Mouse (Mus musculus) fibroblast of lung, adult 2 months (primary cell): ENCODE data around the gene Dkk3.
"Not testable (repeated sequence)": the region's sequence is repeated elsewhere in the genome, so short reads cannot be mapped to it uniquely, and the experiment has no call there.

Experiments
- DNase-seq: peaks from one replicate; pipeline ENCODE4 v3.0.0-alpha.2; 2011; ENCODE audit warnings: low read depth

Gene Dkk3

DNA sequence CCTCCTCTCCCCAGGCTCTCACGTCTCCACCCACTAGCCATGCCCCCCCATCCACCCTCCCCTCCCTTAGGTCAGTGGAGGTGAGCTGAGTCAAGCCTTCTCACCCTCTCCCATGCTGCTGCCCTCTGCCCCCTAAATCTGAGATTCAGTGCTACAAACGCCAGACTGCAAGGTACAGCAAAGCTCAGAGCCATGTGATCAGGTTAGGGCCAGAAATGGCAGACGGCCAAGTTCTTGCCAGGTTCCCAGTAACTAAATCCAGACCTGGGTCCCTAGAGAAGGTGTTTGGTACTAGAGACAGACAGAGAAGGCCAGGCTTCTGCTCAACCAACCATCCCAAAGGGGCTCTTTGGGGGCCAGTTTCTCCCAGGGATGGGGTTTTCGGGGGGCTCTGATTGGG lies 30.0 kb downstream of the Dkk3 start:
- peak; percentile 49 for DNase-seq

GRCm38 (mm10) chr7:112127954-112128353 lies 30.9 kb downstream of the Dkk3 start:
- no peak for DNase-seq

DNA sequence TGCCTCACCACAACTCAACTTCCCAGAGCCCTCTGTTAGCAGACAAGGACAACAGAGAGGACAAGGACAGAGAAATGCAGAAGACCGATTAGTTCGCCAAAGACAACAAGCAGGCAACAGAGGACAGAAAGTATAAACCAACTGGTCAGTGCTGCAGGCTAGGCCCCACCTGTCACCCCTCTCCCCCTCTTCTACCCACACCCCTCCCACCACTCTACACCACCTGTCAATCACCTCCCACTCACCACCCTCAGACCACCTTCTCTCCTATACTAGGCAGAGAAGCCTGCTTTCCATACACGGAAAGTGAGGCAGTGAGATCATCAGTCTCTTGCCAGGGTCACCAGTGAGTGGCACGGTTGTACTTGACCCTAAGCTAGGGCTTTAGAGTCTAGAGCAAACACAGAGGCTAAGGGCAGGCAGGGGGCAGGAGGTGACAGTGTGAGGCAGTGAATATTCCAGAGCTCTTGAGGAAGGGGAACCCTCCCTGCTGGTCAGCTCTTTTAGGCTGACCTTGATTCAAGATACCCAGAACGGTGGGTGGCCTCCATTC lies 31.7 kb downstream of the Dkk3 start:
- no peak for DNase-seq

- peak; percentile 83 for DNase-seq
Observed at GRCm38 (mm10) chr7:112125625-112126260, 33.1 kb downstream of the Dkk3 start.

DNA sequence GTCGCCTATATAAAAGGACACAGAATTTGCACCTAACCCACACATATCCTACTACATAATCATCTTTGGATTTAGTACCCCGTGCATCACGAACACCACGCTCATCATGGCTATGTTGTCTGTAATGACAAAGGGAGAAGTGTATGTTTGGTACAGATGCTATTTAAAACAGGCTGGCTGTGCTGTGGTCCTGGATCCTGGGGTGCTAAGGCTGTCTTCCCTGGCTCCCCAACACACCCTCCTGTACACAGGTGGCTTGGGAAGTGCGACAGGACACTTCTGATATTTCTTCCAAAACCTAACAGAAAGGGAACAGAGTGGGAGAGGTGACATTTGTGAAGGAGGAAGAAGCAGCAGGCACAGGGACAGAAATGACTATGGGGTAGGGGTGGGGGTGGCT lies 35.2 kb downstream of the Dkk3 start:
- DNase-seq, result no peak

DNA sequence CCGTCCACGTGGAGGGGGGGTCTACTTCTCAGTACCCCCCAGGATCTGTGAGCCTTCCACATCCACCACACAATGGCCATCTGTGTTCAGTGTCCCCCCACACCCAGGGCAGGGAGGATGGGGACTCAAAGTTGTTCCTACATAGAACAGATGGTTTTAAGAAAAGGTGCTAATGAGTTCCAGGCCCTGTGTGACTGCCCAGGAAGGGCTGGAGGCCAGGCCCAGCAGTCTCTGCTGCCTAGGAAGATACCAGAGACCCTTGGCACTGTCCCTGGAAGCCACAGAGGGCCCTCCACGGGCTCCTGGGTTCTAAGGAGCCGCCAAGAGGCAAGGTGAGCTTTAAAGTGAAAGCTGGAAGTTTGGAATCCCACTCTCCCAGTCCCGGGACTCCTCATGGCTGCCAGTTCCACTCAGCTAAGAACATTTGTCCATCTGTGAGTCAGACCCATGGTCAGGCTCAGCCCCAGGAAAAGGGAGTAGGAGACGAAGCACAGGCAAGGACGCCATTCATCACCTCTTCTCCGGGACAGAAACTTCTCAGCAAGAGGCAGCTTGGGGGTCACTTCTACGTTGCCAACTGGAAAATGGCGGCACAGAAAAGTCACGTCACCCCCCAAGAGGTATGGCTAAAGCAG lies 36.9 kb downstream of the Dkk3 start:
- DNase-seq, result peak; percentile 68

DNA sequence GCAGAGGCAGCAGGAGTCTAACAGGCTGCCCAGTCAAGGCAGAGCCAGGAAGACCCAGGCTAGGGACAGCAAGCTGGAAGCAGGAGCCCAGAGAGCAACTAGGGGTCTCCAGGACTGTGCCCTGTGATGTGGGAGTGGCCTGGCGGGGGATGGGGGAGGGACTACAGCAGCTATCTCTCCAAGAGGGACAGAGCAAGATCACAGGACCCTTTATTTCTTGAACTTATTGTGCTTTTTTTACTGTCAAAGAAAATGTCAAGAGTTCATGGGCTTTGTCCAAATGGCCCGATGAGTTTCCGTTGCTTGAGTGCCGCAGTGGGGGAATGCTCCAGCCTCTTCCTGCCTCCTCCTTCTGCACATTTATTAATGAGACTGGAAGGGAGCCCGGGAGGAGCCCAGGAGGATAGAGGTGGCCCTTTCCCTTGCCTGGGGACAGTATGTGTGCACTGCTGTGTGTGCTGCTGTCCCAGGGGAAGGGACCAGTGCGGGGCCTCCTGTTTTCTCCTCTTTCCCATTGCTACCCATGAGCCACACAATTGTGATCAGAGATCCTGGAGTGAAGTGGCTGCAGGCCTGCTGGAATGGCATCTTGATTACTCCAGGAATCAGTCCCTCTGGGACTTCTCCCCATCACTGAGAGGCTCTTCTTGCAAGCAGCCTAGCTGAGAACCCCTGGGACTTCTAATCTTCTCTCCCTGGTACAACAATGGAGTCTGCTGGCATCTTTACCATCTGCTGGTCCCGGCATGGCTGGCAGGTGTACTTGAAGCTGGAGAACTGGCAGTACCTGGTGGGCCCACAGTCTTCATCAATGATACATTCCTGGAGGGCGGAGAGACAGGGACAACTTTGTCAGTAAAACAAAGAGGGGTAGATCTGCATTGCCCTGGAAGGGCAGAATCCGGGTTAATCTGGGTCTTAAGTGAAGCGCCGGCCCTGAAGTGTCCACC lies 37.7 kb downstream of the Dkk3 start:
- no peak for DNase-seq

DNA sequence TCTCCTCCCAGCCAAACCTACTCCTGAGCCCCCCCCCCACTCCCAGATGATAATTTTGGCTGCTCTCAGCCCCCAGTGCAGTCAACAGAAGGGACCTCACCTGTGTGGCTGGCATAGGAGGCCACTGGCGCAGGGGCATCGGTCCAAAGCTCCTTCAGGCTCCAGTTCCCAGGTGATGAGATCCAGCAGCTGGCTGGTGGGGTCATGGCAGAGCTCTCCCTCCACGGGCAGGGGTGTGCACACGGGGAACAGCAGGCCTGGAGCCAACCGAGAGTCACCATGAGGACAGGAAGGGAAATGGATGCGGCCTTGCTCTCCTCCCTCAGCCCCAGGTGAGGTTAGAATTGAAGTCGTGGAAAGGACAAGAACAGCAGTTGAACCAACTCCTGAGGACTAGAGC lies 39.6 kb downstream of the Dkk3 start:
- no peak for DNase-seq

- no peak for DNase-seq
Observed at GRCm38 (mm10) chr7:112118086-112118485, 40.8 kb downstream of the Dkk3 start.

- no peak for DNase-seq
Observed at GRCm38 (mm10) chr7:112117501-112117900, 41.4 kb downstream of the Dkk3 start.

DNA sequence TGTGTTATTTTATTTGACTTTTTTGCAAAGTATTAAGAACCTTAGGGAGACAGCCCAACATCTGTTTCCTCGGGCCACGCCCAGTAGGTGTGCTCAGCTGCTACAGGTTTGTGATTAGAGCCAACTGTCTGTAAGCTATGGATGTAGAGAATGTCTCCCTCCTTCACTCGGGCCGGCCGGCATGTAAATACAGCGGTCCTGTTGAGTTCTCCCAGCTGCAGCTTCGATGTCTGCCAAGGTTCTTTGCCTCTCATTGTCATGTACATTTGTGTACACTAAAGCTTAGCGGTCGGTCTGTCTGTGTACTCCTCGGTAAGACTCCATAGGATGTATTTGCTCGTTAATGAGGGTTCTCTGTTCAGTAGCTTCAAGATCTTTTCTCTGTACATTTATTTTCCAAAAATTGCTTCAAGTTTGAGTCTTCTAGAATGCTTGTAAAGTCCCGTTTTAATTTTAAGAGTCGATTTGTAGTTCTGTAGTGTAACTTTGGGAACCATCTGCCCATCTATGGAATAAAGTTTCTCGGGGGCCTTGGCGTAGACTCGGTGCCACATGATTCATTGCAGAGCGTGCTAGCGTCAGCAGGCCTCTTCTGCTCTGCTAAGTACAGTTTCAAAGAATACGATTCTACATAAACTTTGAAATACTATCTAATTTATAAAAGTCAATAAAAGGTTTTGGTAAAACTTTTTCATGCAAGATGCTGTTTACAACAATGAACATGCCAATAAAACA lies 48.1 kb downstream of the Dkk3 start:
- no peak for DNase-seq

DNA sequence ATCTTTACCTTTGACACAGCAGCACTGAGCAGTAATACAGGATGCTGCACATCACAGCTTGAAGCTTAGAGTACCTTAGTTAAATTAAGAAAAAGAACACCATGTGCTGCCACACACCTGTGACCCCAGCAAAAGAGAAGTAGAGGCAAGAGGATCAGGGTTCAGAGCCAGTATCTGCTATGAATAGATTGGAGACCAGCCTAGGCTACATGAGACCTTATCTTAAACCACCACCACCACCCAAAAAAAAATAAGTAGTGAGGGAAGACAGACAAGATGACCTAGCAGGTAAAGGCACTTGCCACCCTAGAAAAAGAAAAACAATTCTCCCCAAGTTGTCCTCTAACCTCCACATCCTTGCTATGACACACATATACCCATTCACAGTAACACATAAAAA lies 50.1 kb downstream of the Dkk3 start:
- DNase-seq, result no peak

DNA sequence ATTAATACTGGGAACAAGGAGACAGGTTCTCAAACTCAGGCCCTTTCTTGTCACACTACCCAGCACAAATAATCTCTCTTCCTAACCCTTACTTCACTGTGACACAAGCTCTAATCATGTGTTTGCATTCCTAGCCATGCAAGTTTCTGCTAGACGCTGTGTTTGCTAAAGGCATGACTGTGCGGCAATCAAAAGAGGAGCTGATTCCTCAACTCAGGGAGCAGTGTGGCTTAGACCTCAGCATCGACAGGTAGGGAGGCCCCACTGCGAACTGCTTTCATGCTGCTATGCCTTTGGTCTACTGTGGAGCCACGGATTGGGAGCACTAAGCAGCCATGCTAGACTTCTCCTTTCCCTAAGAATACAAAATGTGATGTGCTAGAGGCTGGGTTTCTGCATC lies 55.0 kb downstream of the Dkk3 start:
- DNase-seq, result no peak

- DNase-seq, result no peak
Observed at GRCm38 (mm10) chr7:112102933-112103332, 55.9 kb downstream of the Dkk3 start.

DNA sequence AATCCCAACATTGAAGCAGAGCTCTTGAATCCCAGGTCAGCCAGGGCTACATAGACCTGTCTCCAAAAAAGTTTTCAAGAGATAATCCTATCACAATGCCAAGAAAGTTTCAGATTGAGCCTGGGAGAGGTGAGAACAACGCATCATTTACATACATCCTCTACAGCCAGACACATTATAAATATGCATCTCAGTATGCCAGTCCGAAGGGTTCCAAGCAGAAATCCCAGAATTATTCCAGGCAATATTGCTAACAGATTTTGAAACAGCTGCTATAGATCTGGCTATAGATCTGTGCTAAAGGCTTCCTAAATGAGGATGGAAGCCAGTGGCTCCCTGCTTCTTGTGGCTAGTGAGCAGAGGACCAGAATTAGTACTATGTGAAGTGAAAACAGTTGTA lies 58.0 kb downstream of the Dkk3 start:
- no peak for DNase-seq

DNA sequence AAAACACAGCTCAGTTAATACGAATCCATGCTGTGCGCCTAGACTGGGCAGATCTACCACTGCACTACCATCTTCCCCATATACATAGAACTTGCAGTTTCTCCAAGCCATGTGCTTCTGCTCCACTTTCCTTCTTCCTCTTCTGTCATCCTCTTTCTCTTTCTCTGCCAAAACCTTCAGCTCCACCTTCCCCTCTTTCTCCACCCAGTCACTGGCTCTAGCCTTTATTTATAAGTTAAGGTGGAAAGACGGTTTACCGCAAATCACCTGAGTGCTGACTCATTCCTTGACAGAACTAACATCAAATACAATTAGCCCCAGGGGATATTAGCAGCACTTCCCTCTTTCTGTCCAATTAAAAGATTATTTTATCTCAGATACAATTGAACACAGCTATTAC lies 63.9 kb downstream of the Dkk3 start:
- DNase-seq, result not testable (repeated sequence)

DNA sequence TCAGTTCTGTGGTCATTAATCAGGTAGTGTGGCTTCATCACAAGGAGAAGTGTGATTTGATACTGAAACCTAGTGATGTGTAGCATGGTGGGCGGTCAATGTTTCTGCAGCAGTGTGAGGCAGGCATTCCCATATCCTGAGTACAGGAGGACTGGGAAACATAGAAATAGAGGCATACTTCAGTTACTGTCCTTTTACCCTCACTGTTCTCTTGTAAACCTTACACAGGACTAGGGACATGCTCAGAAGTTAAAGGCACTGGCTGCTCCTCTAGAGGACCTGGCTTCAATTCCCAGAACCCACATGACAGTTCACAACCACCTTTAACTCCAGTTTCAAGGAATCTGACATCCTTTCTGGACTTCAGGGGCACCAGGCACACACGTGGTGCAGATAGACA lies 72.7 kb downstream of the Dkk3 start:
- no peak for DNase-seq

DNA sequence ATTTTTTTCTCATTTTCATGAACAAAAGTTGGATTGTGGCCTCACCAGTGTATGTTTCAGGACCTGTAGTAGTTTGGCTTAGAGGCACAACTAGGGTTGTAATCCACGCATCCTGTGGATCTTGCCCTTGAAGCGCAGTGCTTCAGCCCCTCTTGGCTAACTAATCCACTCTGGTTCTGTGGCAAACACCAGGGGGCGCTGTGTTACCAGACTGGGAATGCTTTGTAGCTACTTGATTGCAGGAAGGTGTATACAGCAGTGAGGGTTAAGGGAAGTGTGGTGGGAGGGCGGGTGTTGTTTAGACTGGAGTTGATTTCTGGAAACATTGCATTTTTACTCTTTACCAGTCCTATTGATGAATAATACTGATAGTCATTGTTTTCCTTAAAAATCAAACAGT lies 73.8 kb downstream of the Dkk3 start:
- DNase-seq, result peak; percentile 62

GRCm38 (mm10) chr7:112084222-112084621 lies 74.6 kb downstream of the Dkk3 start:
- DNase-seq, result no peak

- no peak for DNase-seq
Observed at GRCm38 (mm10) chr7:112082636-112083035, 76.2 kb downstream of the Dkk3 start.

- DNase-seq, result no peak
Observed at GRCm38 (mm10) chr7:112074868-112075267, 84.0 kb downstream of the Dkk3 start.
